Mouse (Mus musculus): Measurements from ENCODE around the gene Asap3. TPM values are rescaled to one million over a fixed set of nuclear protein-coding genes. Genes with fewer than 3 reads are reported as not detected.
A peak's percentile ranks its signal among the peaks of the same experiment; 100 is the strongest.

Gene Asap3
- total and polyA plus RNA-seq, 3 experiments: 0.05 to 0.30 (median 0.05) TPM

GRCm38 (mm10) chr4:136239111-136239510 is 32.9 kb downstream of the Asap3 start:
- no peak for ATAC-seq (ENCODE audit: extremely low read depth, insufficient number of reproducible peaks, low FRiP score, poor library complexity, severe bottlenecking)

GRCm38 (mm10) chr4:136239622-136240021 is 33.5 kb downstream of the Asap3 start:
- Histone ChIP-seq H3K9me3 (replicated peaks) (0 out of 2 replicates have a peak, but pooled peaks cover 4% of the 10 kb centered on the region), H3K27me3 (ENCODE audit: insufficient read depth, low read length) (peaks cover 53% of the 10 kb centered on the region), H3K4me1 (ENCODE audit: insufficient read depth, low read depth, low read length) (peaks cover 4% of the 10 kb centered on the region), H3K36me3 (replicated peaks) (no peaks in the 10 kb centered on the region), H3K4me3 (ENCODE audit: low read depth, low read length) (no peak overlapping the region)
- peak; percentile 66 for TF ChIP-seq CTCF (IDR thresholded peaks at IDR 0.05; ENCODE audit: low read depth, low read length)
- TF ChIP-seq GATA2 (IDR thresholded peaks at IDR 0.05; ENCODE audit: borderline replicate concordance, low read depth, low read length): no peak
- DNase-seq (ENCODE audit: low spot score) (peak; percentile 66), ATAC-seq (ENCODE audit: extremely low read depth, insufficient number of reproducible peaks, low FRiP score, poor library complexity, severe bottlenecking) (peak; percentile 54; the same call in 1 of the 2 replicates)

More at GRCm38 (mm10) chr4:136239111-136239510, 32.9 kb downstream of the Asap3 start:
- DNase-seq (ENCODE audit: low spot score): no peak
- peaks cover 4% of the 10 kb centered on the region for H3K4me1 ChIP-seq (ENCODE audit: insufficient read depth, low read depth, low read length)
- no peaks in the 10 kb centered on the region for H3K36me3 ChIP-seq (replicated peaks)
- no peak overlapping the region for H3K4me3 ChIP-seq (ENCODE audit: low read depth, low read length)
- no peak for TF ChIP-seq TAL1 (conservative IDR thresholded peaks at IDR 0.05; ENCODE audit: low read depth, low read length)
- no peak for TF ChIP-seq GATA1 (IDR thresholded peaks at IDR 0.05; ENCODE audit: borderline replicate concordance, low read length)
- no peak for TF ChIP-seq GATA2 (IDR thresholded peaks at IDR 0.05; ENCODE audit: borderline replicate concordance, low read depth, low read length)
- no peak for TF ChIP-seq CTCF (IDR thresholded peaks at IDR 0.05; ENCODE audit: low read depth, low read length)
- H3K9me3 ChIP-seq (replicated peaks): 0 out of 2 replicates have a peak, but pooled peaks cover 4% of the 10 kb centered on the region
- peaks cover 56% of the 10 kb centered on the region for H3K27me3 ChIP-seq (ENCODE audit: insufficient read depth, low read length)

GRCm38 (mm10) chr4:136240123-136240522 is 34.0 kb downstream of the Asap3 start:
- H3K9me3 ChIP-seq (replicated peaks): 0 out of 2 replicates have a peak, but pooled peaks cover 4% of the 10 kb centered on the region
- no peak for ATAC-seq (ENCODE audit: extremely low read depth, insufficient number of reproducible peaks, low FRiP score, poor library complexity, severe bottlenecking)
- H3K4me1 ChIP-seq (ENCODE audit: insufficient read depth, low read depth, low read length): peaks cover 4% of the 10 kb centered on the region
- H3K36me3 ChIP-seq (replicated peaks): no peaks in the 10 kb centered on the region
- no peak overlapping the region for H3K4me3 ChIP-seq (ENCODE audit: low read depth, low read length)
- peaks cover 57% of the 10 kb centered on the region for H3K27me3 ChIP-seq (ENCODE audit: insufficient read depth, low read length)
- DNase-seq (ENCODE audit: low spot score): no peak
- TF ChIP-seq TAL1 (conservative IDR thresholded peaks at IDR 0.05; ENCODE audit: low read depth, low read length) (no peak), POLR2AphosphoS5 (IDR thresholded peaks at IDR 0.05; ENCODE audit: insufficient replicate concordance, low read depth, low read length) (no peak), CTCF (IDR thresholded peaks at IDR 0.05; ENCODE audit: low read depth, low read length) (no peak), GATA2 (IDR thresholded peaks at IDR 0.05; ENCODE audit: borderline replicate concordance, low read depth, low read length) (no peak), GATA1 (IDR thresholded peaks at IDR 0.05; ENCODE audit: borderline replicate concordance, low read length) (no peak)

GRCm38 (mm10) chr4:136240955-136241354 is 34.8 kb downstream of the Asap3 start:
- Histone ChIP-seq H3K27me3 (ENCODE audit: insufficient read depth, low read length) (peaks cover 62% of the 10 kb centered on the region), H3K4me1 (ENCODE audit: insufficient read depth, low read depth, low read length) (peaks cover 4% of the 10 kb centered on the region), H3K36me3 (replicated peaks) (no peaks in the 10 kb centered on the region), H3K9me3 (replicated peaks) (0 out of 2 replicates have a peak, but pooled peaks cover 2% of the 10 kb centered on the region), H3K4me3 (ENCODE audit: low read depth, low read length) (no peak overlapping the region)
- ATAC-seq (ENCODE audit: extremely low read depth, insufficient number of reproducible peaks, low FRiP score, poor library complexity, severe bottlenecking) (no peak), DNase-seq (ENCODE audit: low spot score) (no peak)
- TF ChIP-seq GATA2 (IDR thresholded peaks at IDR 0.05; ENCODE audit: borderline replicate concordance, low read depth, low read length) (no peak), POLR2AphosphoS5 (IDR thresholded peaks at IDR 0.05; ENCODE audit: insufficient replicate concordance, low read depth, low read length) (no peak), TAL1 (conservative IDR thresholded peaks at IDR 0.05; ENCODE audit: low read depth, low read length) (no peak), CTCF (IDR thresholded peaks at IDR 0.05; ENCODE audit: low read depth, low read length) (no peak), GATA1 (IDR thresholded peaks at IDR 0.05; ENCODE audit: borderline replicate concordance, low read length) (no peak)

- ATAC-seq (ENCODE audit: extremely low read depth, insufficient number of reproducible peaks, low FRiP score, poor library complexity, severe bottlenecking) (no peak), DNase-seq (ENCODE audit: low spot score) (no peak)
- Histone ChIP-seq H3K36me3 (replicated peaks) (no peaks in the 10 kb centered on the region), H3K27me3 (ENCODE audit: insufficient read depth, low read length) (peaks cover 71% of the 10 kb centered on the region), H3K9me3 (replicated peaks) (no peaks in the 10 kb centered on the region), H3K4me1 (ENCODE audit: insufficient read depth, low read depth, low read length) (peaks cover 4% of the 10 kb centered on the region), H3K4me3 (ENCODE audit: low read depth, low read length) (no peak overlapping the region)
- TF ChIP-seq GATA1 (IDR thresholded peaks at IDR 0.05; ENCODE audit: borderline replicate concordance, low read length): no peak
- no peak for TF ChIP-seq GATA2 (IDR thresholded peaks at IDR 0.05; ENCODE audit: borderline replicate concordance, low read depth, low read length)
- no peak for TF ChIP-seq TAL1 (conservative IDR thresholded peaks at IDR 0.05; ENCODE audit: low read depth, low read length)
- no peak for TF ChIP-seq CTCF (IDR thresholded peaks at IDR 0.05; ENCODE audit: low read depth, low read length)
- TF ChIP-seq POLR2AphosphoS5 (IDR thresholded peaks at IDR 0.05; ENCODE audit: insufficient replicate concordance, low read depth, low read length): no peak
Measured at GRCm38 (mm10) chr4:136242065-136242703, 36.0 kb downstream of the Asap3 start.

GRCm38 (mm10) chr4:136242728-136243127 is 36.6 kb downstream of the Asap3 start:
- no peak for DNase-seq (ENCODE audit: low spot score)
- Histone ChIP-seq H3K4me1 (ENCODE audit: insufficient read depth, low read depth, low read length) (peaks cover 7% of the 10 kb centered on the region), H3K4me3 (ENCODE audit: low read depth, low read length) (no peak overlapping the region), H3K9me3 (replicated peaks) (no peaks in the 10 kb centered on the region), H3K27me3 (ENCODE audit: insufficient read depth, low read length) (peaks cover 76% of the 10 kb centered on the region), H3K36me3 (replicated peaks) (no peaks in the 10 kb centered on the region)
- no peak for ATAC-seq (ENCODE audit: extremely low read depth, insufficient number of reproducible peaks, low FRiP score, poor library complexity, severe bottlenecking)
- TF ChIP-seq TAL1 (conservative IDR thresholded peaks at IDR 0.05; ENCODE audit: low read depth, low read length): no peak
- no peak for TF ChIP-seq GATA2 (IDR thresholded peaks at IDR 0.05; ENCODE audit: borderline replicate concordance, low read depth, low read length)
- TF ChIP-seq POLR2AphosphoS5 (IDR thresholded peaks at IDR 0.05; ENCODE audit: insufficient replicate concordance, low read depth, low read length): no peak
- no peak for TF ChIP-seq GATA1 (IDR thresholded peaks at IDR 0.05; ENCODE audit: borderline replicate concordance, low read length)
- no peak for TF ChIP-seq CTCF (IDR thresholded peaks at IDR 0.05; ENCODE audit: low read depth, low read length)
